Mouse (Mus musculus) neural tube, embryonic 14.5 days (tissue): ENCODE measurements around the gene Gbp8. TPM values are rescaled to one million over a fixed set of nuclear protein-coding genes. Genes with fewer than 3 reads are reported as not detected.
"Not testable (repeated sequence)": the region's sequence is repeated elsewhere in the genome, so short reads cannot be mapped to it uniquely, and the experiment has no call there.

Source experiments
- ATAC-seq: fragments of 200-750 bp; cut with Nextera tagmentation; 2 replicates; pipeline ENCODE4 v1.8.0; 2017; ENCODE audit warnings: low read depth, mild to moderate bottlenecking, moderate TSS enrichment, moderate library complexity
- H3K27ac ChIP-seq: fragments of 300-500 bp; sonication (generic); 2 replicates; pipeline ENCODE4 v1.5.1; 2014; ENCODE audit warnings: low read depth, mild to moderate bottlenecking, control low read depth, low read length, moderate library complexity, mixed read lengths
- H3K27me3 ChIP-seq: fragments of 300-500 bp; sonication (generic); 2 replicates; pipeline ENCODE4 v1.6.1; 2014; ENCODE audit warnings: low read length; ENCODE audit not compliant: control insufficient read depth, insufficient read depth
- H3K36me3 ChIP-seq: fragments of 300-500 bp; sonication (generic); 2 replicates; pipeline ENCODE4 v1.6.1; 2014; ENCODE audit warnings: low read length, mixed read lengths; ENCODE audit not compliant: control insufficient read depth, insufficient read depth
- H3K4me1 ChIP-seq: fragments of 300-500 bp; sonication (generic); 2 replicates; pipeline ENCODE4 v1.6.1; 2014; ENCODE audit warnings: low read length; ENCODE audit not compliant: control insufficient read depth, insufficient read depth
- H3K4me2 ChIP-seq: fragments of 300-500 bp; sonication (generic); 2 replicates; pipeline ENCODE4 v1.6.1; 2014; ENCODE audit warnings: mild to moderate bottlenecking, low read depth, low read length, control low read depth
- H3K4me3 ChIP-seq: fragments of 300-500 bp; sonication (generic); 2 replicates; pipeline ENCODE4 v1.5.1; 2014; ENCODE audit warnings: low read depth, low read length, control low read depth, mixed read lengths
- H3K9ac ChIP-seq: fragments of 300-500 bp; sonication (generic); replicated peaks from 2 replicates; pipeline ENCODE4 v1.6.1; 2014; ENCODE audit warnings: low read depth, mild to moderate bottlenecking, control low read depth, low read length, mixed read lengths
- H3K9me3 ChIP-seq: fragments of 300-500 bp; sonication (generic); 2 replicates; pipeline ENCODE4 v1.6.1; 2016; ENCODE audit warnings: low read length; ENCODE audit not compliant: control insufficient read depth
- WGBS: fragments of 180-500 bp; shearing (Covaris S2); extraction: QIAGEN DNeasy Blood & Tissue Kit; methylation state at CpG from one replicate; pipeline ENCODE4 v1.1.7; 2014; 5-methylcytosine and 5-hydroxymethylcytosine counted together
- polyA plus RNA-seq: library from polyadenylated mRNA; unstranded; fragments of >200 nt; fragmentation: Nextera tagmentation; extraction: Ambion mirVana; gene quantifications from 2 replicates; pipeline ENCODE4 v1.2.1, GENCODE M21; 2014

Gbp8 gene
- polyA plus RNA-seq, 1 experiment from 2014 or later, result not detected

- not testable (repeated sequence) for H3K27me3 ChIP-seq, H3K4me3 ChIP-seq, H3K27ac ChIP-seq, H3K9me3 ChIP-seq, ATAC-seq, H3K4me2 ChIP-seq, H3K4me1 ChIP-seq, H3K36me3 ChIP-seq, H3K9ac ChIP-seq
Observed at GRCm38 (mm10) chr5:105068356-105068755, 71.0 kb downstream of the Gbp8 start.

- not testable (repeated sequence) for H3K27ac ChIP-seq, ATAC-seq
- WGBS, result 67% methylated on average over 2 of the region's 2 CpGs
Observed at GRCm38 (mm10) chr5:105064443-105064842, 74.9 kb downstream of the Gbp8 start.

DNA sequence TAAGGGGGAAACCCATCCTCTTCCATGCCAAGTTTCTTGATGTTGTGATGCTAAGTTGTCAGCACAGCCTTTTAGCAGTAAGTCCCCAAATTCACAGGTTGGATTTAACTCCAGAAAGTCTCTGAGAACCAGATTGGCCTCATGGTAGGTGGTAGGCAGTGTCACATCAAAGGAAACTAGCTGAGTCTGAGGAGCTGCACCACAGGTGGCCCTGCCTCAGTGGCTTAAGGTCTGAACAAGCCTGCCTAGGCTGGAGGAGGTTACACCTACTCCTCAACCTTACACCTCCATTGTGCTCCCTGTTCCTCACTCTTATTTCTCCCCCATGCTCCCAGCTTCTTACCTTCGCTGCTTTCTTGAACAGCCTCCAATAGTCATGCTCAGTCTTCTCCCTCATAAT lies 76.0 kb downstream of the Gbp8 start:
- WGBS, result 70% methylated on average over 1 of the region's 1 CpGs
- no peak overlapping the region for H3K27ac ChIP-seq
- no peaks in the 10 kb centered on the region for H3K36me3 ChIP-seq
- no peak overlapping the region for H3K4me2 ChIP-seq
- no peak overlapping the region for H3K9ac ChIP-seq
- no peaks in the 10 kb centered on the region for H3K27me3 ChIP-seq
- ATAC-seq, result no peak
- no peak overlapping the region for H3K4me3 ChIP-seq
- no peaks in the 10 kb centered on the region for H3K9me3 ChIP-seq
- no peaks in the 10 kb centered on the region for H3K4me1 ChIP-seq

More at GRCm38 (mm10) chr5:105064443-105064842, 74.9 kb downstream of the Gbp8 start:
- not testable (repeated sequence) for H3K4me1 ChIP-seq, H3K9me3 ChIP-seq, H3K4me2 ChIP-seq, H3K9ac ChIP-seq, H3K27me3 ChIP-seq, H3K36me3 ChIP-seq, H3K4me3 ChIP-seq

DNA sequence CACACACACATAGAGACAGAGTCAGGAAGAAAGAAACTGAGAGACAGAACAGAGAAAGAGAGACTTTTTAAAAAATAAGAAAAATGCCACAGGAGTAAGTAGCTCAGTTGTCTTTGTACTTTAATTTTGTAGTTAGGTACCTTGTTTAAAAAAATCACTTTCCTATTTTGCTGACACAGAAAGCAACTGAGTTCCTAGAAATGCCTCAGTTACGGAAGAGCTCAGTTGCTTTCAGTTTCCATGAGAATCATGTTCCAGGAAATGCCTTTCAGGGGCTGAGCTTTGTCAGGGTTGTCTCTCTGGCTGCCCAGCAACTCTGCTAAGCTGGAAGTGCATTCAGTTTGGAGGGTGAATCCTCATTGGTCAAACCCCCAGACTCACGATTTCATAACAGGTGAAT lies 76.9 kb downstream of the Gbp8 start:
- H3K27ac ChIP-seq, H3K9me3 ChIP-seq, H3K9ac ChIP-seq, H3K4me2 ChIP-seq, ATAC-seq, H3K4me1 ChIP-seq, H3K36me3 ChIP-seq, H3K4me3 ChIP-seq, H3K27me3 ChIP-seq: not testable (repeated sequence)
- WGBS, result 83% methylated on average over 2 of the region's 2 CpGs

- Histone ChIP-seq H3K4me2 (no peak overlapping the region), H3K9ac (no peak overlapping the region), H3K27me3 (no peaks in the 10 kb centered on the region), H3K9me3 (no peaks in the 10 kb centered on the region), H3K4me3 (no peak overlapping the region), H3K4me1 (no peaks in the 10 kb centered on the region), H3K27ac (no peak overlapping the region), H3K36me3 (no peaks in the 10 kb centered on the region)
- no peak for ATAC-seq
- 97% methylated on average over 2 of the region's 2 CpGs for WGBS
Observed at GRCm38 (mm10) chr5:105060224-105060623, 79.1 kb downstream of the Gbp8 start.

GRCm38 (mm10) chr5:105055279-105055678 lies 84.1 kb downstream of the Gbp8 start:
- H3K27ac ChIP-seq, result no peak overlapping the region
- H3K9me3 ChIP-seq, result no peaks in the 10 kb centered on the region
- H3K4me3 ChIP-seq, result no peak overlapping the region
- no peak overlapping the region for H3K4me2 ChIP-seq
- ATAC-seq, result no peak
- H3K27me3 ChIP-seq, result no peaks in the 10 kb centered on the region
- 90% methylated on average over 2 of the region's 2 CpGs for WGBS
- no peak overlapping the region for H3K9ac ChIP-seq
- no peaks in the 10 kb centered on the region for H3K36me3 ChIP-seq
- H3K4me1 ChIP-seq, result no peaks in the 10 kb centered on the region

- H3K4me1 ChIP-seq, H3K9me3 ChIP-seq, H3K9ac ChIP-seq, H3K4me3 ChIP-seq, H3K27ac ChIP-seq, ATAC-seq, H3K27me3 ChIP-seq, H3K36me3 ChIP-seq, H3K4me2 ChIP-seq: not testable (repeated sequence)
- 73% methylated on average over 1 of the region's 1 CpGs for WGBS
Observed at GRCm38 (mm10) chr5:105053471-105054169, 85.7 kb downstream of the Gbp8 start.

DNA sequence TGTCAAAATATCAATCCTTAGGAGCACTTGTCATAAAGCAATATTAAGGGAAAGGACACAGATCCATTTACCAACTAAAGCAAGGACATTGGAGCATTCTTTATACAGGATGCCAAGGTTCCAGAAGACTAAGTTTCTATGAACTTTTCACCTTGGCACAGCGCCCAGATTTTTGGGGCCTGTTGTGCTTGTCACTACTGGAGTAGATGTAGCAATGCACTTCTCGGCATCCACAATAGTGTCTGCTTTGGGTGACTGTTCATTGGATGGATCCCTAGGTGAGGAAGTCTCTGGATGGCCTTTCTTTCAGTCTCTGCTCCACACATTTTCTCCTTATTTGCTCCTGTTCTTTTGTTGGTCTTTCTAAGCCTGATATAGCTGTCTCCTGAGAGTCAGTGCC lies 107.0 kb downstream of the Gbp8 start:
- Histone ChIP-seq H3K9ac (no peak overlapping the region), H3K4me2 (no peak overlapping the region), H3K27me3 (no peaks in the 10 kb centered on the region), H3K4me3 (no peak overlapping the region), H3K9me3 (no peaks in the 10 kb centered on the region), H3K36me3 (no peaks in the 10 kb centered on the region), H3K27ac (no peak overlapping the region), H3K4me1 (no peaks in the 10 kb centered on the region)
- no peak for ATAC-seq
- WGBS, result 78% methylated on average over 2 of the region's 2 CpGs

DNA sequence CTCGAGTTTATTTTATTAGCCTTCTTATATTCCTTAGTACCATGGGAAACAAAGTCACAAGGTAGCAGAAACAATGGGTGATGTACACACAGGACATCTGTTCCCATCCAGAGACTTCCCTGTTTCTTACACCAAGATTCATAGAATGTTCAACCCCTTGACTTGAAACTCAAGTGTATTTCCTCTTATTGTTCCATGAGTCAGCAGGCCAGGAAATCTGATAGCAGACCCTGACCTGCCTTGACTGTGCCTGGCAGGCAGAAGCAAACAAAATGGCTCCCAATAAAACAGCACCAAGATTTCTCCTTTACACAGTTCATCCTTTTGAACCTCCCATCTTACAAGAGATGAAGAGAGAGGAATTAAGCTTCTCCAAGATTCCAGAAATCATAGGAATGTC lies 126.8 kb downstream of the Gbp8 start:
- no peaks in the 10 kb centered on the region for H3K4me1 ChIP-seq
- H3K27me3 ChIP-seq, result no peaks in the 10 kb centered on the region
- WGBS, result 84% methylated on average over 1 of the region's 1 CpGs
- H3K4me2 ChIP-seq, result no peak overlapping the region
- no peak overlapping the region for H3K27ac ChIP-seq
- ATAC-seq, result no peak
- H3K9ac ChIP-seq, result no peak overlapping the region
- no peaks in the 10 kb centered on the region for H3K9me3 ChIP-seq
- H3K36me3 ChIP-seq, result no peaks in the 10 kb centered on the region
- H3K4me3 ChIP-seq, result no peak overlapping the region
